Mouse (Mus musculus) embryo, embryonic 11.5 days (tissue): Measurements from ENCODE around the gene Pdzk1ip1.

ENCODE experiments used
- DNase-seq: peaks from one replicate; pipeline ENCODE4 v3.0.0-alpha.2; 2012; ENCODE audit warnings: low read depth, low spot score

Pdzk1ip1 gene

DNA sequence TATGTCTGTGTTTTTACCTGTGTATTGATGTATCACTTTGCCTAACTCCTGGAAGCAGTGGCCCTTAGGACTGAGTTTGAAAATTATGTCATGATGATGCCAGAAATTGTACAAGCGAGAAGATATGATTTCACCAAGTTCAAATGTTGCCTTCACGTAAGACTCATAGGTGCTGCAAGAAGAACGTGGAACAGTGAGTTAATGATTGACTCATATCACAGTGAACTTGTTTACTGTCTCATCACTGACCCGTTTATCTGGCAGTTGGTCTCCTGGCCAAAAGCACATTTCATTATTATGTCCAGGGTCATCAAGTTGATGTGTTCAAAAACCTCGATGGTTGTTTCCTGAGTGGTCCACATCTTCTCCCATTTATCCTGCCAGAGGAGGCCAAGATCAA is 33.1 kb downstream of the Pdzk1ip1 start:
- no peak for DNase-seq

DNA sequence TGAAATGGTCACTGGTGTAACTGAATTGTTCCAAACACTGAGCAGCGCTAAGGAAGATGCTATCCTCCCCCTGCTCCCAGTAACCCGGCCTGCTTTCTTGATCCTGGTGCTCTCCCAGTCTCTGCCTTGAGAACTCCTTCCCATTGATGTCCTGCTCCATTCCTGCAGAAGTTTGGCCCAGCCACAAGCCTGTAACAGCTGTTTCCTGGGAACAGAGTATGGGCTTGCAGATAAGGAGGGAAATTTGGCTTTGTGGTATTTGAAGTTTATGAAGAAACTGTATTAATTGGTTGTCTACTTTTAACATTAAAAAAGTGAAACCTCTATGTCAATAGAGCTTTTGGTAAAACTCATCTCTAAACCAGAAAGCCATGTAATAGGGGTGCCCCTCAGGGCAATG is 35.0 kb downstream of the Pdzk1ip1 start:
- no peak for DNase-seq

DNA sequence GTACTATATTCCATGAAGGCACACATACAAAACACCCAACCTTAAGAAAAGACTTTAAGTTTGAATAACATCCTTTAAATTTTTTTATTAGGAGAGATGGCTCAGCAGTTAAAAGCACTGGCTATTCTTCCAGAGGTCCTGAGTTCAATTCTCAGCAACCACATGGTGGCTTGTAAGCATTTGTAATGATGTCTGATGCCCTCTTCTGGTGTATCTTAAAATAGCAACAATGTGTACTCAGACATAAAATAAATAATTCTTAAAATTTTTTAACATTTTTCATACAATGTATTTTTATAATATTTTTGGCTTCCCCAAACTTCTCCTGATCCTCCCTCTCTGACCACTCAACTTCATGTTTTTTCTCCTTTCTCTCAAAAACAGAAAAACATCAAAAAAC is 36.2 kb downstream of the Pdzk1ip1 start:
- DNase-seq, result no peak

DNA sequence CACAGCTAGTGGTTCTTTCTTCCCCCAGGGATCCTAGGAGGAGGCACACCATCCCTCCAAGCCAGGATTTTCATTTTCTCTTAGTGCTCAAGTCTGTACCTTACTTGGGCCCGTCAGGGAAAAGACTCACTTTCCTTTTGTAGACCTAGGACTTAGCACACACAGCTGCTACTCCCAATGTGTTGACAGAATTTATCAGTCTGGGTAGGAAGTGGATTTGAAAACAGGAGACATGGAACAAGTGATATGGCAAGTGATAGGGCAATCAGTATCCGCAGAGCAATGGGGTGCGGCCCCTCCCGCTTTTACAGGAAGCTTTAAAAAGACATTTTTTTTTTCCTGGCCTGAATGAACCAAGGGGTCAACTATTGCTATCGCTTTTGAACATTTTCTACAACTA is 44.6 kb downstream of the Pdzk1ip1 start:
- no peak for DNase-seq

DNA sequence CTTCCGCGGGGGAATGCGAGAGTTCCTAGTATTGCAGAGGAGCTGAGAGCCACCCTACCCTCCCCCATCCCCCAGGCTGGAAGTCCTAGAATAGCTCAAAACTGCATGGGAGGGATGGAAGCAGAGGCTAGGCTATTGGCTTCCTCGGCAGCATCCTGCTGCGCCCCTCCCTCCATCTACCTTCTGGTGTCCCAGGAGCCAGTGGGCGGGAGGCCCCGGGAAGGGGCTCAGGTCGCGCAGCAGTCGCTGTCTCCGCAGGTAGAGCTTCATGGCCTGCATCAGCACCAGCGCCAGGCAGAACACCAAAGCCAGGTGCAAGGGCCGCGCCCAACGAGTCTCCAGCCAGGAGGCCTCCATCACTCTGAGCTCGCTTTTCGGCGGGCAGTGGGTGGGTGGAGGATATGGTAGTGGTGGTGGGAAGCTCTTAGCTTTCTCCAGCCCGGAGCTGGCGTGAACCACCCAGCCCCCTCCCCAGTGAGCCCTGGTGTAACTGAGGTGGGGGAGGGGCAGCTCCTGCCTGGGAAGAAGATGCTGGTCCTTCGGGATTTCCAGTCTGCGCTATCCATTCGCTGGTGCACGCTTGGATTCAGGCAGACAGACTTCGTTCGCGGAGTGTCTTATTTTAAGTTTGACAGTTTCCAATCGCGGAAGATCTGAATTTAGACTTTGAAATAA is 45.2 kb downstream of the Pdzk1ip1 start, which contains the start of gene Cyp4x1:
Gene Cyp4x1 (minus strand): TSS at position 661 of the 675 bp plus-strand sequence.
- no peak for DNase-seq

DNA sequence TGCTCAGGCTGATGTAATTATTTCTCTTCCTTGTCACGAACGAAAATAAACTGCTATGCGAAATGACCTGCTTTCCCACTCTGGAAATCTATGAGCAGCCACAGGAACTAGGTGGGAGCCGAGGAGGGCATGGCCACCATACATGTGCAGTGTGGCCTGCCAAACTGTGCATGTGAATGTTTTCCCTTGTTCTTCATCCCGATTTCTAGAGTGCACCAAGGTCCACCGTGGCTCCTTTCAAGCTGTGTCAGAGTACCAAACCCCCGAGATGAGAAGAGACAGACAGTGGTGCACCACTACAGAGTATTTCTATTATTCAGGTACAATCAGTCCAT is 45.8 kb downstream of the Pdzk1ip1 start:
- no peak for DNase-seq
